Mouse (Mus musculus): Measurements from ENCODE around the gene Ap1s1.
A peak's percentile ranks its signal among the peaks of the same experiment; 100 is the strongest.

DNA sequence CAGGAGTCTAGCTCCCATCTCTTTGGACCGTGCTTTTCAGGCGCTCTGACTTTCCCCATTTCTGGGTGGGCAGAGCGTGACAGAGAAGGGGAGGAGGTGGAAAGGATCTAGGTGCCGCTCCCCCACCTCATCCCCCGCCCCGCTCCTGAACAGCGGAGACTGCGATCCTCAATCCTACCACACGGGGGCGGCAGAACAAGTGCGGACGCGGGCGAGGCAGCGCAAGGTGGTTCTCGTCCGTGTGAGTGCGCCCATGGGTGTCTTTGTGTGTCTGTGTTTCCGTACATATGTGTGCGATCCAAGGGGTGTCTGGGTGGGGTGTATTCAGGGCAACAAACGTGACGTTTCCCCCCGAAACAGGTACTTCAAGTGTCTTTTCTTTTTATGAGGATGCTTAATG lies 20.8 kb downstream of the Ap1s1 start:
- TF ChIP-seq CTCF (IDR thresholded peaks at IDR 0.05; ENCODE audit: insufficient read depth, low read depth, low read length): peak; percentile 91
- TF ChIP-seq POLR2A (IDR thresholded peaks at IDR 0.05; ENCODE audit: insufficient read depth, low read depth, low read length): no peak

Data from olfactory bulb, adult 2 months (tissue).